Mouse (Mus musculus) stomach, postnatal 0 days (tissue): ENCODE measurements around the gene Clca3a1.

Experiments used
- CTCF ChIP-seq: IDR thresholded peaks from 2 replicates; pipeline ENCODE4 v1.5.1; 2016; ENCODE audit warnings: antibody characterized with exemption, low read depth, mild to moderate bottlenecking, moderate library complexity
- EP300 ChIP-seq: optimal IDR thresholded peaks from 2 replicates; pipeline ENCODE3; 2016; ENCODE audit warnings: antibody characterized with exemption

- no peak for TF ChIP-seq CTCF
- no peak for TF ChIP-seq EP300
Measured at GRCm38 (mm10) chr3:144718706-144719087, 42.1 kb downstream of the Clca3a1 start.
